Mouse (Mus musculus) lung, postnatal 10 days (tissue): ENCODE data around the gene Kcnc1.

ENCODE experiments used
- DNase-seq: peaks from one replicate; pipeline ENCODE4 v3.0.0; 2021

Kcnc1 gene

DNA sequence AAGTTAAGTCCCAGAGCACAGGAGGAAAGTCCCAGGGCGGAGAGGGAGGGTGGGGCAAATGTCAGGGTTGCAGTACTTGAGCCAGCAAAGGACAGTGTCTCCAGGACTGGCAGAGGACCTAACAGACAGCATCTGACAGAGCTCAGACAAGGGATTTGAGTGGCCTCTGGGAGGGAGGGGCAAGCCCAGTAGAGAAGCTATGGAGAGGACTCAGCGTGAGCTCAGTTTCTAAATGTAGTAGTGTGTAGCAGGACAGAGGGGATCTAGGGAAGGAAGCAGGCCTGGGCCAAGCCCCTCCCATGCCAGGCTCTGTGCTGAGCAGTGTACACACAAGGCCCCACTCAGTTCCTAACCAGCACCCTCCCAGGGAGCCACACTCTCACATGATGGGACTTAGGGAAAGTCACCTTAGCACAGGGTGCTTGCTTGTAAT, 85.8 kb downstream of the Kcnc1 start:
- peak; percentile 46 for DNase-seq

DNA sequence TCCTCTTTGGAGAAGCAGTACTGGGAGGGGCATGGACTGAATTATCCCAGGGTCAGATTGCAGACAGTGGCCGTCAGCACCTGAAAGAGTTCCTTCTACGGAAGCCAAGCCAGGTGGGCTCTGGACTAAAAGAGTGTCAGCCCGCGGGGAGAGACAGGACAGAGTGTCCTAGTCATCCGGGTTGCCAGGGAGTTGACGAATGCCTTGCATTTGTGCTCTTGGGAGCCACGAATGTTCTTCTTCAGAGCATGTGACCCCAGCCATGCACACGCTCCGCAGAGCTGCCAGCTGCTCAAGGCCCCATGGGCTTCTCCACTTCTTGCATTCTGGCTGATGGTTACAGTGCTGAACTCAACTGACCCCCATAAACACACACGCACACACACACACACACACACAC, 86.8 kb downstream of the Kcnc1 start:
- DNase-seq: no peak

DNA sequence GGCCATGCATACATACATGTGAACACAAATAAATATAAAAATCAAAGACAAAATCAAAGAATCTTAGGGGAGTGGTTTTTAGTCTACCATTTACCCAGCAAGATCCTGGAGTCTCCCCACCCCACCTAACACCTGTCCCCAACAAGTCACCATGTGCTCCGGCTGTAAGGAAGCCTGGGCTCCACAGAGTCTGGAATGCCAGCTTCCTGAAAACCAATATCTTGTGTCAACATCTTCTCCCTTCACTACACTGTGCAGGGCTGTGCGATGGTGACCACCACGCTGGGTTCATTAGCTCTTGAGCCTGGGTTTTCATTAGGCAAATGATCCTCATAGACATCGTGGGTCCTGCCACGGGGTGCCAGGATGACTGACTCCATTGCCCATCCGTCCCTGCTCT, 87.9 kb downstream of the Kcnc1 start:
- no peak for DNase-seq

DNA sequence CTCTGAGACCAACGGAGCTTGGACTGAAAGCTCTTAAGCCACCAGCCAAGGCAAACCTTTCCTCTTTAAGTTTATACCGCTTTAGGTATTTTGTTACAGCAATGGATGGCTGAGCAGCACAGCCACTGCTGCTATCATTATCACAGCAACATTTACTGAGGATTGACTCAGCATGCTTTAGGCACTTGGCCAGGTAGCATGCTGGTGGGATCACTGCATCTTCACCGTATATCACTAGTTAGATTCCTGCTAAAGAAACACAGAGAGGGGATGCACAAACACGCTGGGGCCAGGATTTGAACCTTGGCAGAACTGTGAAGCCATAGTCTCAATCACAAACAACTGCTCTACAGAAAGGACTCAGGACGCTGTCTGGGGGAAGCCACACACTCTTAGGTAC, 90.5 kb downstream of the Kcnc1 start:
- DNase-seq: no peak

DNA sequence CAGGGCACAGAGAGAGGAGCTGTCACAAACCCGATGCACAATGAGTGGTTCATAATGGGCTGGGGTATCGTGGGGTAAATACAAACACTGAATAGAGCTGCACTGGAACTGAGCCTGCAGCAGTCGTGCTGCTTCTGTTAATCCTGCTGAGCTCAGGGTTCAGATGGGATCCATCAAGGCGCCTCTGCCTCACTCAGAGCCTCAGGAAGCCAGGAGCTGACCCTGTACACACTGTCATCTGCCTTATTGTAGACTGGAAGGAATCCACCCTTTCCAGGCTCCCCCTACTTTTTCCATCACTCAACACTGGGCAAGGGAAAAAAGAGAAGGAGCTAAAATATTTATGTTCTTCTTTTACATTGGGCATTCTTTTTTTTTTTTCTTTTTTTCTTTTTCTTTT, 91.1 kb downstream of the Kcnc1 start:
- peak; percentile 21 for DNase-seq
